Mouse (Mus musculus): ENCODE data around the gene Phkg2. TPM values are rescaled to one million over a fixed set of nuclear protein-coding genes. Genes with fewer than 3 reads are reported as not detected.
"Not testable (repeated sequence)": the region's sequence is repeated elsewhere in the genome, so short reads cannot be mapped to it uniquely, and the experiment has no call there.

Gene Phkg2
- polyA plus RNA-seq, 1 experiment from 2014 or later: 69.6 TPM

DNA sequence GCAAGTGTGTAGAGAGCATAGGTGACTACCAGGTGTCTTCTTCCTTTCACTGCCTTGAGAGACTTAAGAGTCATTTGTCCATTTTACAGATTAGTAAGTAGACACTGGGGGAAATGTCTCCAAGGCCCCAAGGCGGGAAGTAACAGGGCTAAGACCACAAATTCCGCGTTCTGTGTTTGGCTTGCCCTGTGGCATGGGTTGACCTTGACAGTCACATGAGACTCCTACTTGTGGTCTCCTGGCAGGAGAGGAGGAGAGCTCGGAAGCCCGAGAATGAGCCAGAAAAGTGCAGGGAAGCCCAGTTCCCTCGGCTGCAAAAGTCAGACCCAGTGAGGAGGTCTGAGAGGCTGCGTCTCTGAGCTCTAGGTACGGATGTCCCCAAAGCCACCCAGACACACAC lies 40.4 kb downstream of the Phkg2 start:
- 93% methylated on average over 8 of the region's 8 CpGs for WGBS
- Histone ChIP-seq H3K4me3 (ENCODE audit: low read depth, low read length) (peak overlapping the region; percentile 90), H3K27ac (ENCODE audit: low read depth, low read length) (no peak overlapping the region), H3K27me3 (ENCODE audit: control insufficient read depth, insufficient read depth, low read length) (no peaks in the 10 kb centered on the region; the same call in 1 of the 2 replicates), H3K4me1 (ENCODE audit: control insufficient read depth, insufficient read depth, low read length) (peaks cover 14% of the 10 kb centered on the region; the same call in 1 of the 2 replicates), H3K36me3 (ENCODE audit: control insufficient read depth, insufficient read depth, low read length) (peaks cover 40% of the 10 kb centered on the region), H3K9ac (replicated peaks; ENCODE audit: low read depth, low read length) (no peak overlapping the region), H3K9me3 (ENCODE audit: control insufficient read depth, low read length) (no peaks in the 10 kb centered on the region), H3K4me2 (ENCODE audit: low read depth, low read length) (peak overlapping the region; percentile 83; the same call in 1 of the 2 replicates)
- no peak for ATAC-seq (ENCODE audit: low read depth)

DNA sequence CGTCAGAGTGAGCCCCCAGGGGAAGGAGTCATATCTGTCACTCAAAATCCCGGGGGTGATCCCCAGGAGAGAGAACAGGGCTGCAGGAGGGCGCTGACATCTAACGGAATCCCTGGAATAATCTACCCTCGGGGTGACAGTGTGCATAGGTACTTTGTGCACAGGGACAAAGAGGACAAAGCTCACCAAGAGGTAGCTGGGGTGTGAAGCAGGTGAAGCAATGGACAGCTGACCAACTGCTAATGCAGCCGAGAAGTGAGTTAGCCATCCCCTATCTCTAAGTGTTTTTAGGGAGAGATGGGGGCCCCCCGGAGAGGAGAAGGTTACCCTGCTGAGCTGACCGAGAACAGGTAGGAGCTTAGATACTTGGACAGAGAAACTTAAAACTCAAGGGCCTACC lies 41.0 kb downstream of the Phkg2 start:
- Histone ChIP-seq H3K9me3 (ENCODE audit: control insufficient read depth, low read length) (no peaks in the 10 kb centered on the region), H3K27ac (ENCODE audit: low read depth, low read length) (no peak overlapping the region), H3K36me3 (ENCODE audit: control insufficient read depth, insufficient read depth, low read length) (peaks cover 34% of the 10 kb centered on the region), H3K4me2 (ENCODE audit: low read depth, low read length) (peak overlapping the region; percentile 83), H3K9ac (replicated peaks; ENCODE audit: low read depth, low read length) (peak overlapping the region; percentile 86), H3K27me3 (ENCODE audit: control insufficient read depth, insufficient read depth, low read length) (no peaks in the 10 kb centered on the region; the same call in 1 of the 2 replicates), H3K4me1 (ENCODE audit: control insufficient read depth, insufficient read depth, low read length) (peaks cover 14% of the 10 kb centered on the region; the same call in 1 of the 2 replicates), H3K4me3 (ENCODE audit: low read depth, low read length) (peak overlapping the region; percentile 90)
- no peak for ATAC-seq (ENCODE audit: low read depth)
- WGBS: 24% methylated on average over 8 of the region's 8 CpGs

GRCm38 (mm10) chr7:127614511-127614890 lies 41.4 kb downstream of the Phkg2 start:
- H3K9me3 ChIP-seq (ENCODE audit: control insufficient read depth, low read length): no peaks in the 10 kb centered on the region
- H3K9ac ChIP-seq (replicated peaks; ENCODE audit: low read depth, low read length): peak overlapping the region; percentile 86
- WGBS: under 1% methylated on average over 23 of the region's 44 CpGs
- H3K27ac ChIP-seq (ENCODE audit: low read depth, low read length): peak overlapping the region; percentile 77
- ATAC-seq (ENCODE audit: low read depth): peak; percentile 9; the same call in 1 of the 2 replicates
- H3K4me3 ChIP-seq (ENCODE audit: low read depth, low read length): peak overlapping the region; percentile 90
- peak overlapping the region; percentile 83 for H3K4me2 ChIP-seq (ENCODE audit: low read depth, low read length)
- H3K36me3 ChIP-seq (ENCODE audit: control insufficient read depth, insufficient read depth, low read length): peaks cover 30% of the 10 kb centered on the region
- H3K27me3 ChIP-seq (ENCODE audit: control insufficient read depth, insufficient read depth, low read length): no peaks in the 10 kb centered on the region; the same call in 1 of the 2 replicates
- H3K4me1 ChIP-seq (ENCODE audit: control insufficient read depth, insufficient read depth, low read length): peaks cover 14% of the 10 kb centered on the region; the same call in 1 of the 2 replicates

DNA sequence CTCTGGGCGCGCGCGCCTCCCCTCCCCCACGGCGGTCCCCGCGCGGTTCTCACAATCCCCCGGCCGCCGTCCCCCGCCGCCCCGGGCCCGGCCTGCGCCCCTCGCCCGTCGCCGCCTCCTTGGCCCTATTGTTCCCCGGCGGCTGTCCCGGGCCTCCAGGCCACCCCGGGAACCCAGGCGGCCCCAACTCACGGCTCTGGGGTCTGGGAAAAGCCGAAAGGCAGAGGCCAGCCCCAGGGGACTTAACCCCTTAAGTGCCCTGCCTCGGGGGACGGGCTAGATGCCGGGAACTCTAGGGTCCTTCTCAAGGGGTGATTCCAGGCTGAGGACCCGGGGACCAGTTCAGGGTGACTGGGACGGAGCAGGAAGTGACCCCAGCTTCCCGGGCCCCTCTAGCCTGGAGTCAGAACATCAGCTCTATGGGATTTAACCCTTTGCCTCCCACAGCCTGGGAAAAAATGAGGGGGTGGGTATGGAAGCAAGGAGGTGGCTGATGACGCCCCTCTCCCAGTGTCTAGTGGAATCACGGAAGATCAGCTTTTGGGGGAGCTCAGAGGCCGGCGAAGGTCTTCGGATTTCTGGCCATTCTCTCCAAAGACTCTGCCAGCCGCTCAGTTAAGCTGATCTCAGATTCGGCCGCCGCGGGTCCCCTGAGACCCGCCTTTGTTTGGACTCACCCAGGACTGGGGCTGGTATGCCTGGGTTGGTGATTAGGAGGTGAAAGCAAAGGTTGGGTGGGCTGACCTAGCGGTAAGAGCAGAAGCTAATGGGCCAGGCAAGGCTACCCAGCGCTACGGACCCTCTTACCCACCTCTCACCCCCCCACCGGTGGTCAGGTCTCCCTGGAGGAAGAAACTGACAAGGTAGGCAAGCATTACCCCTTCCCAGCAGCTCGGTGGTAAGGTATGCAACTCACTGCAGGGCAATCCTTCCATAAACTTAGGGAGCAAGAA lies 42.0 kb downstream of the Phkg2 start, which contains the start of gene Zfp629:
Gene Zfp629 (minus strand): TSS at position 907 of the 953 bp plus-strand sequence.
- Histone ChIP-seq H3K9ac (replicated peaks; ENCODE audit: low read depth, low read length) (peak within 1 kb of the TSS; percentile 86), H3K9me3 (ENCODE audit: control insufficient read depth, low read length) (no peaks in the 10 kb centered on the region), H3K27me3 (ENCODE audit: control insufficient read depth, insufficient read depth, low read length) (no peaks in the 10 kb centered on the region; the same call in 1 of the 2 replicates), H3K4me3 (ENCODE audit: low read depth, low read length) (peak within 1 kb of the TSS; percentile 90), H3K36me3 (ENCODE audit: control insufficient read depth, insufficient read depth, low read length) (peaks cover 24% of the 10 kb centered on the region), H3K27ac (ENCODE audit: low read depth, low read length) (peak within 1 kb of the TSS; percentile 77), H3K4me1 (ENCODE audit: control insufficient read depth, insufficient read depth, low read length) (peaks cover 14% of the 10 kb centered on the region; the same call in 1 of the 2 replicates), H3K4me2 (ENCODE audit: low read depth, low read length) (peak within 1 kb of the TSS; percentile 83)
- peak; percentile 90 for ATAC-seq (ENCODE audit: low read depth)
- under 1% methylated on average over 40 of the region's 50 CpGs for WGBS

DNA sequence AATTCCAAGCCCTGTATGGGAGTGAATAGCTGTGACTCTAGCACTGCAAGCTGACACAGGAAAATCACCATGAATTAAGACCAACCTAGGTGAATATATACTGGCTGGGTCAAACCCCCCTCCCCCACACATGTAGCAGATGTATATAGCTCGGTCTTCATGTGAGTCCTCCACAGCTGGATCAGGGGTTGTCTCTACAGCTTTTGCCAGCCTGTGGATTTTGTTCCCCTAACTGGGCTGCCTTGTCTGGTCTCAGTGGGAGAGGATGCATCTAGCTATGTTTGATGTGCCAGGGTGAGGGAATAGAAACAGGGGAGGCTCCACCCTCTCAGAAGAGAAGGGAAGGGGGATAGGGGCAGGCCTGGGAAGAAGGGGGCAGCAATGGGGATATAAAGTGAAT lies 43.2 kb downstream of the Phkg2 start:
- Histone ChIP-seq H3K4me1 (ENCODE audit: control insufficient read depth, insufficient read depth, low read length) (peaks cover 14% of the 10 kb centered on the region; the same call in 1 of the 2 replicates), H3K27ac (ENCODE audit: low read depth, low read length) (no peak overlapping the region), H3K36me3 (ENCODE audit: control insufficient read depth, insufficient read depth, low read length) (peaks cover 12% of the 10 kb centered on the region), H3K4me3 (ENCODE audit: low read depth, low read length) (peak overlapping the region; percentile 90; the same call in 1 of the 2 replicates), H3K27me3 (ENCODE audit: control insufficient read depth, insufficient read depth, low read length) (no peaks in the 10 kb centered on the region; the same call in 1 of the 2 replicates), H3K9ac (replicated peaks; ENCODE audit: low read depth, low read length) (no peak overlapping the region), H3K9me3 (ENCODE audit: control insufficient read depth, low read length) (no peaks in the 10 kb centered on the region), H3K4me2 (ENCODE audit: low read depth, low read length) (peak overlapping the region; percentile 83)
- no peak for ATAC-seq (ENCODE audit: low read depth)
- 55% methylated on average over 1 of the region's 1 CpGs for WGBS

DNA sequence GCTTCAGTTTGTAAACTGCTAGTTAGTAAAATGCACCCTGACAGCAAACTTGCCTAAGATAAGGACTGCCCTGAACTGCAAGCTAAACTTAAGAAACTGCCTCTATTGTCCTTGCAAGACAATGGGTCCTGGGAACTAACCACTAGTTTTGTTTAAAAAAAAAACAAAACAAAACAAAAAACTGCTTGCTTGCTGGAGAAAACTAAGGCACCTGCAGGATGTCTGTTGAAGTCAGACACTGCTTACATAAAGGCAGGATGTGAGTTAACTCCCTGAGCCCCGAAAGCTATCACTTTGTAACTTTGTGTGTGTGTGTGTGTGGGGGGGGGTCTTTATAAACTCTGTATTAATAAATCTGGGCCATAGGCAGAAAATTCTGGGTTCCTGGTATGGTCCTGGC lies 43.7 kb downstream of the Phkg2 start:
- Histone ChIP-seq H3K27me3 (ENCODE audit: control insufficient read depth, insufficient read depth, low read length) (no peaks in the 10 kb centered on the region; the same call in 1 of the 2 replicates), H3K36me3 (ENCODE audit: control insufficient read depth, insufficient read depth, low read length) (peaks cover 7% of the 10 kb centered on the region), H3K4me3 (ENCODE audit: low read depth, low read length) (no peak overlapping the region), H3K9me3 (ENCODE audit: control insufficient read depth, low read length) (no peaks in the 10 kb centered on the region), H3K4me1 (ENCODE audit: control insufficient read depth, insufficient read depth, low read length) (peaks cover 14% of the 10 kb centered on the region; the same call in 1 of the 2 replicates), H3K9ac (replicated peaks; ENCODE audit: low read depth, low read length) (no peak overlapping the region), H3K4me2 (ENCODE audit: low read depth, low read length) (no peak overlapping the region), H3K27ac (ENCODE audit: low read depth, low read length) (no peak overlapping the region)
- no peak for ATAC-seq (ENCODE audit: low read depth)
- 73% methylated on average over 1 of the region's 1 CpGs for WGBS

GRCm38 (mm10) chr7:127617962-127618361 lies 44.8 kb downstream of the Phkg2 start:
- Histone ChIP-seq H3K36me3 (ENCODE audit: control insufficient read depth, insufficient read depth, low read length) (no peaks in the 10 kb centered on the region), H3K9ac (replicated peaks; ENCODE audit: low read depth, low read length) (no peak overlapping the region), H3K4me1 (ENCODE audit: control insufficient read depth, insufficient read depth, low read length) (peaks cover 14% of the 10 kb centered on the region; the same call in 1 of the 2 replicates), H3K27me3 (ENCODE audit: control insufficient read depth, insufficient read depth, low read length) (no peaks in the 10 kb centered on the region; the same call in 1 of the 2 replicates), H3K4me2 (ENCODE audit: low read depth, low read length) (no peak overlapping the region), H3K9me3 (ENCODE audit: control insufficient read depth, low read length) (no peaks in the 10 kb centered on the region), H3K27ac (ENCODE audit: low read depth, low read length) (no peak overlapping the region), H3K4me3 (ENCODE audit: low read depth, low read length) (no peak overlapping the region)
- WGBS: 22% methylated on average over 2 of the region's 2 CpGs
- no peak for ATAC-seq (ENCODE audit: low read depth)

- peaks cover 12% of the 10 kb centered on the region; the same call in 1 of the 2 replicates for H3K4me1 ChIP-seq (ENCODE audit: control insufficient read depth, insufficient read depth, low read length)
- 89% methylated on average over 7 of the region's 8 CpGs for WGBS
Measured at GRCm38 (mm10) chr7:127618402-127618801, 45.3 kb downstream of the Phkg2 start.

GRCm38 (mm10) chr7:127626039-127626438 lies 52.9 kb downstream of the Phkg2 start:
- Histone ChIP-seq H3K9me3 (ENCODE audit: control insufficient read depth, low read length) (no peaks in the 10 kb centered on the region), H3K27me3 (ENCODE audit: control insufficient read depth, insufficient read depth, low read length) (no peaks in the 10 kb centered on the region), H3K4me2 (ENCODE audit: low read depth, low read length) (no peak overlapping the region), H3K27ac (ENCODE audit: low read depth, low read length) (no peak overlapping the region), H3K4me1 (ENCODE audit: control insufficient read depth, insufficient read depth, low read length) (no peaks in the 10 kb centered on the region), H3K9ac (replicated peaks; ENCODE audit: low read depth, low read length) (no peak overlapping the region), H3K4me3 (ENCODE audit: low read depth, low read length) (no peak overlapping the region), H3K36me3 (ENCODE audit: control insufficient read depth, insufficient read depth, low read length) (no peaks in the 10 kb centered on the region)
- ATAC-seq (ENCODE audit: low read depth): no peak
- 98% methylated on average over 7 of the region's 7 CpGs for WGBS

More at GRCm38 (mm10) chr7:127618402-127618801, 45.3 kb downstream of the Phkg2 start:
- H3K4me2 ChIP-seq (ENCODE audit: low read depth, low read length); H3K27ac ChIP-seq (ENCODE audit: low read depth, low read length); H3K27me3 ChIP-seq (ENCODE audit: control insufficient read depth, insufficient read depth, low read length); H3K4me3 ChIP-seq (ENCODE audit: low read depth, low read length); H3K9ac ChIP-seq (replicated peaks; ENCODE audit: low read depth, low read length); H3K9me3 ChIP-seq (ENCODE audit: control insufficient read depth, low read length); H3K36me3 ChIP-seq (ENCODE audit: control insufficient read depth, insufficient read depth, low read length); ATAC-seq (ENCODE audit: low read depth): not testable (repeated sequence)

Measured in neural tube, embryonic 14.5 days (tissue).